Mouse (Mus musculus) C2C12 (cell line): Measurements from ENCODE around the gene CN725425.

Experiments
- CTCF ChIP-seq: IDR thresholded peaks from one replicate; pipeline ENCODE4 v1.5.1; 2011; ENCODE audit not compliant: control insufficient read depth, insufficient read depth, insufficient read length
- MAX ChIP-seq: IDR thresholded peaks from one replicate; pipeline ENCODE4 v1.6.1; 2011; ENCODE audit warnings: mild to moderate bottlenecking, control low read depth
- MYOD1 ChIP-seq: IDR thresholded peaks from one replicate; pipeline ENCODE4 v1.6.1; 2011; ENCODE audit warnings: low read depth; ENCODE audit not compliant: control insufficient read depth, insufficient read length
- MYOG ChIP-seq: IDR thresholded peaks from one replicate; pipeline ENCODE4 v1.6.1; 2011; ENCODE audit not compliant: control insufficient read depth, insufficient read length; ENCODE audit errors: extremely low read depth
- USF1 ChIP-seq: IDR thresholded peaks from one replicate; pipeline ENCODE4 v1.6.1; 2011; ENCODE audit warnings: low read depth, mild to moderate bottlenecking, control low read depth, moderate library complexity

GRCm38 (mm10) chr15:91200833-91201232, 1.5 kb downstream of the CN725425 start:
- TF ChIP-seq CTCF (no peak), USF1 (no peak), MYOD1 (no peak), MYOG (no peak), MAX (no peak)
